Mouse (Mus musculus): Measurements from ENCODE around the gene Dtd1.

Dtd1 gene

DNA sequence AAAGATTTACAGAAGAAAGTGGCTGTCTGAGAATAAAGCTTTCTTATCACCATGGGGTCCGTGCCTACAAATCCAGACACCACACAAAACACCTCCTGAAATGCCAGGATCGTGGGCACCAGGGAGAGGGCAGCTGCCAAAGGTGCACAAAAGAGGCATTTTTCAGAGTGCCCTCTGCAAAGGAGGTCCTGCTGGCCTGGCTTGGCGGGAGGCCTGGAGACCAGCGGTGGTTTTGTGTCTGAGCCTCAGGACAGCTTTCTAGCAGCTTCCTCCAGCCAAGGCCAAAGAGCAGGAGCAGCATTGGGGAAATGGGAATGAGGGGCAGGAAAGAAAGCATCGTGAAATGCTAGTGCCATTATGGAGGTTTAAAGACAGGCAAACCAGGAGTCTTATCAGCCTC is 118.6 kb downstream of the Dtd1 start:
- no peak for DNase-seq

DNA sequence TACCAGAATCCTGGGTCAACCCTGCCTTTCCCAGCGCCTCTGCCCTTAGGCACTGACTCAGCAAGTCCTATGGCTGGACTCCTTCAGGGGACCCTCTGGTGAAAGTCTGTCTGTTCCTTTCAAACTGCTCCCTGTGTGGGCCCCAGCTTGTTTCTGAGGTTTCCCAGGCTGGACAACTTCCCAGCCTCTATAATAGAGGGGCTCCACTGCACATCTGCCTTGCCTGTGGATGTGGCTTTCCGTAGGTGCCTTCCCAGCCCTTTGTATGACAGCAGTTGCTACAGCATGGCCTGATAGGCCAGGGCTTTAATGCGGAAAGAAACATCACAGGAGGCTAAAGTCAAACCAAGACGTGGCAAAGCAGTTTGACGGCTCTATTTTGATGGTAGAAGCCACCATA is 119.6 kb downstream of the Dtd1 start:
- DNase-seq = no peak

DNA sequence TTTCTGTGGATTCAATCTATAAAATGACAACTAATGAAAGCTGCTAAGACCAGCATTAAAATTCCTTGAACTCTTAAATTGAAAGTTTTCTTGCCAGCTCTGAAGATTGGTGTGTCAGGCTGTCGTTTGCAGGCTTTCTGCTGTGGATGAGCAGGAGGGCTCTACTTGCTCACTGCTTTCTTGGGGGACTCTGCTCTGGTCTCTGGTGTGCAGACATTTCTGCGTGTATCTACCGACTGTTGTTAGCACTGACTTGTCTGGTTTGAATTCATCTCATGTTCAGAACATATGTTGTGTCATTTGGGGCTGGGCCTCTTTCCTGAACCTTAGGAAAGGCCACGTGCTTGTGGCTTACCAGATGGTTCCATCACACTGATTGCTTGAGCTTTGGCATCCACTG is 120.0 kb downstream of the Dtd1 start:
- no peak for DNase-seq

DNA sequence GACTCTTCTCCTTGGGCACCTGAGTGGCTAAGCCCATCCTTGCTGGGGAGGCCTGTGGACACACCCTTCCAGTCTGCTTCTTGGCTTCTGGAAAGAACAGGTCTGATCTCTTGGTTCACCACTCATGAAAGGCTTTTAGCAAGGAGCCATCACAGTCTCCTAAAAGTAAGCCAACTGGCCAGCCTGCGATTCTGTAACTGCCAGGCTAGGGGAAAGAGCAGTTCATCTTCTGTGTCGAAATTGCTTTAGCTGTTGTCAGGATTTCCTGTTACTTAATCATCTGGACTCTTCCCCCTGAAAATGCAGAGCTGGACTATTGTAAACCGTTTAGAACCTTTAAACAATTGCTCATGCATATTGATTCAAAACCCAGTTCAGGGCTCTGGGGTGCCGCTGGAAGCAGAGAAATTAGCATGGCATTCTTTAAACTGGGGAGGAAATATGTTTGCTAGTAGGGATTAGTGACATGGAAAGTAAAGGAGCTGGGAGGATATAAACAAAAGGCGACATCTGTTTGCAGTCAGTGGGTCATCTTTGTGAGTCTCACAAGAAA is 120.8 kb downstream of the Dtd1 start:
- DNase-seq = no peak

- no peak for DNase-seq
Measured at GRCm38 (mm10) chr2:144724679-144725078, 125.0 kb downstream of the Dtd1 start.

GRCm38 (mm10) chr2:144727136-144727535 is 127.4 kb downstream of the Dtd1 start:
- DNase-seq = no peak

GRCm38 (mm10) chr2:144729776-144730175 is 130.1 kb downstream of the Dtd1 start:
- no peak for DNase-seq

- DNase-seq = no peak
Measured at GRCm38 (mm10) chr2:144738161-144738560, 138.5 kb downstream of the Dtd1 start.

DNA sequence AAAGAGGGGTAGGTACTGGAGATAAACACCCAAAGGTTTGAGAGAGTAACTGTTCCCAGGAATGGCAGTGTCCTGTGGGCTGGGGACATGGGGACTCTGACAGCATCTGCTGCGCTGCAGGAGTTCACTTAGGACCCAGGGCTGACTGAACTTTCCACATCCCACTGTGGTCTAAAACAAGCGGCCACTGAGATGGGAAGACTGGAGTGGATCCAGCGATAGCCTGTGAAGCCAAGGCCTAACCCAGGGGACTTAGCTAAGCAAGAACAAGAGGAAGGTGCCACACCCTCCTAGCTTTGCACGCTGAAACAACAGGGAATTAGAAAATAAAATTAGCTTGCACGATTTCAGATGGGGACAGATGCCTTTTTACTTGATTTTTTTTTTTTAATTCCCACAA is 138.9 kb downstream of the Dtd1 start:
- DNase-seq = no peak

DNA sequence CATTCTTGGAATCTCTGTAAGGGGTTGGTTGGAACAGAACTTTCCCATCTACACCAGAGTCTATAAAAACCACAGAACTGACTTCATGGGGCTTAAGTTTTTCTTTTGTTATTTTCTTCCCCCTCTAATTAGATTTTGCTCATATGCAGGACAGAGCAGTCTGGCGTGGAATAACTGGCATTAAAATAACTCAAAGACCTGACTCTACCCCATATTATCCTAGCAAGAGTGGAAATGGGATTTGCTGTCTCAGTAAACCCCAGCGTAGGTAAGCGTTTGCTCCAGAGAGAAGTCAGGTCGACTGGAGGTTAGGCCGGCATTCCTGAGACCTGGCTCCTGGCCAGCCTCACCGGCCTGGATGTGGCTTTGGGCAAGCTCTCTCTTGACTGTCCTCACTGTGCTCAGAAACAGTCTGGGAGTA is 140.9 kb downstream of the Dtd1 start:
- no peak for DNase-seq

GRCm38 (mm10) chr2:144741973-144742372 is 142.3 kb downstream of the Dtd1 start:
- DNase-seq = no peak

DNA sequence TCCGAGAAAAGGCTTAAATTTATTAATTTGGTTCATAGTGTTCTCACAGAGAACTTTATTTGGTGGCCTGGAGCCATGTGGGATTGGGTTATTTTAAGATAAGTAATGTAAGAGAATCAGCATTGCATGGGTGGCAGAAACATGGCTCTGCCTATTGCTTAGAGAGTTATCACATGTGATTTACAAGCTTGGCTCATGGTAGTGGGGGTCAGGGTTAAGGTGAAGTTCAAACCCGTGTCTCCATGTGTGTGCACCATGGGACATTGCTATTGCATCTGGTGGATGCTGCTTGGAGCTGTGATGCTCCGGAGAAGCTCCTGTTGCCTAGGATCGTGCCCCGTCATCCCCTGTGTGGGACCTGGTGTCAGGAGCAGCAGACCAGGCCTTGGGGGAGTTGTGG is 143.6 kb downstream of the Dtd1 start:
- DNase-seq = no peak

- DNase-seq = no peak
Measured at GRCm38 (mm10) chr2:144745266-144745665, 145.6 kb downstream of the Dtd1 start.

DNA sequence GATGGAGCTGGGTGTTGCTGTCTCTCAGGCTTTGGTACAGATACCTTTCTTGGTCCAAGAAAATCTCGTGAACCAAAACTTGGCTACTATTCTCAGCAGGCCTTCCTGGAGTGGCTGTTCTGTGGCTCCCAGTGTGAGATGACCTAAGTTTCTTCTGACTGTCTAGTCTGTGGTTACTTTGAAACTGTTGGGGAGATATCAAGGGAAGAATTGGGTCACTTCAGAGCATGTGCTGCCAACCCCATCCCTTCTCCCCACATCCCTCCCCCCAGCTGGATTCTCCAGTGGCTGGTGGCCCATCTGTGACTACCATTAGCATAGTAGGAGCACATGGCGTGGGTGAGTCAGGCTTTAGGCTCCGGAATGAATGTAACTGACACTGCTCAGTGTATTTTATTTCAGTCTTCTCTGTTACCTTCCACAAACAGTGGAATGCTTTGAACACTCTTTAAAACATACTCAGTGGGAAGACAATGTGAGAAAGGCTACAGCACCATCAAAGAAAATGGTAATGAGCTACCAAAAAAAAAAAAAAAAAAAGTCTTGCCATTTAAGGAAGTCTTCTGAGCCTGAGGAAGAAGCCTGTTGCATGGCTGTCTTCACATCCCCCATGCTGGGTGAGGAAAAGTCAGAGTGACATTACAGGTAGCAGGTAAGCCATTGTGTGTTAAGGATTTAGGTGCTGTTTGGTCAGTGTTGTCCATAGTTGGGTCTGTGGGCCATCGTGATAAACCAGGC is 146.5 kb downstream of the Dtd1 start:
- no peak for DNase-seq

GRCm38 (mm10) chr2:144753604-144754003 is 153.9 kb downstream of the Dtd1 start:
- DNase-seq = no peak

- DNase-seq = no peak
Measured at GRCm38 (mm10) chr2:144755016-144755415, 155.3 kb downstream of the Dtd1 start.

DNA sequence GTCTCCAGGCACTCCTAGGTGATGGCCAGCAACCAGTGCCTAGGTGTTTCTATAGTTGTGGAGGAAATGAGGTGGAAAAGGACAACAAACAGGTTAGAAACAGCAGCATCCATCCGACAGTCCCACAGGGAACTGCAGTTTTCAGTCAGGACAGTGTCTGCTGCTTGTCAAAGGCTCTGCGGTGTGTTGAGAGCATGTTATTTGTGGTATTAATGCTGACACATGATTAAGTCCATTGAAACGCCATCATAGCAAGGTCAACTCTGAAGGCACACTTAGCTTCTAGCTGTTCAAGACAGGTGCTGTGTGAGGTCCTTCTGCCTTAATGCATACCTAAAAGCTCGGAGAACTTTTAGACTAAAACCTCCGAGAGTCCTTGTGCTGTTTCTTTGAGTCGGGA is 161.0 kb downstream of the Dtd1 start:
- DNase-seq = no peak

GRCm38 (mm10) chr2:144763706-144764105 is 164.0 kb downstream of the Dtd1 start:
- no peak for DNase-seq

- DNase-seq = no peak
Measured at GRCm38 (mm10) chr2:144764116-144764788, 164.6 kb downstream of the Dtd1 start.

GRCm38 (mm10) chr2:144765219-144765618 is 165.5 kb downstream of the Dtd1 start:
- no peak for DNase-seq

DNA sequence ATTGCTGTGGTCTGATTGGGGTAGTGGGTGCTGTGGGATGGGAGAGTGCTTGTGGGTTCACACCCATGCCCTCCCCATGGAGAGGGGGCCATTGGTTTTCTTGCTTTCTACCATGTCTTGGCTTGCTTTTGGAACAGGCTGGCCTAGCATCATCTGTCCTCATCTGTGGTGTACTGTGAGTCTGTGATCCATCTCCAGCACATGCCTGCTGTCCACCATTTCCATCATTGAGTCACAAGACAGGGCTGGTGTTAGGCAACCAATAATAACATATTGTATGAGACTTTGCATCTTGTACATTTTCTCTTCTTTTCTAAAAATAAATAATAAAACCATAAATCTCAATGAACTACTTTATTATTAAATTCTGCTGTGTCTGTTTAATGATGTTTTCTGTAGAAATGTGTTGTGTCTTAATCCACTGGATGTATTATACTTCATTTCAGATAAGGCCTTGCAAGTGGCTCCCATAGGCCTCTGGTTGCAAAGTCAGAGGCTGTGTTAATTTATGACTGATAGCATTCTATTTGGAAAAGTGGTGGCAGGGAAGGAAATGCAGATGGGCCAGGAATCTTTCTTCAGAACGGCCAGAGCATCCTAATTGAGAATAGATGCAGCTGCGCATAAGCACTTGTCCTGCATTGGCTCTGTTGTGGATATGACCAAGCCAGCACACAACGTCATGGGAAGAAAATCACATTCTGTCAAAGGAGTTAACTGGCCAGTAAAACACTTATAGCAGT is 168.8 kb downstream of the Dtd1 start:
- DNase-seq = no peak

DNA sequence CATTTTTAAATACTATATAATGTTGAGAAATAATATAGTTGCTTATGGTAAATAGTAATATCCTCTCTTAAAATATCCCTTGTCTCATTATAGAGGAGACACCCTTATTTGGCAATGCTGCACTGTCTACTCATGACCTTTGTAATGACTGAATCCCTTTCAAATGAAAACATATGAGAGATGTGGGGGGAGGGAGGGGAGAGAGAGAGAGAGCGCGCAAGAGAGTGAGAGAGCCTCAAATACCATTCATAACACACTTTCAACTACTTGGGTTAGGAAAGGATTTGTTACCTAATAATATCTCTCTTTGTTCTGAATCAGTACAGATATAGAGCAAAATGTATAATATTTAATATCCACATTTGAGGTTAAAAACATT is 169.4 kb downstream of the Dtd1 start:
- DNase-seq = no peak

GRCm38 (mm10) chr2:144769556-144769955 is 169.9 kb downstream of the Dtd1 start:
- no peak for DNase-seq

DNA sequence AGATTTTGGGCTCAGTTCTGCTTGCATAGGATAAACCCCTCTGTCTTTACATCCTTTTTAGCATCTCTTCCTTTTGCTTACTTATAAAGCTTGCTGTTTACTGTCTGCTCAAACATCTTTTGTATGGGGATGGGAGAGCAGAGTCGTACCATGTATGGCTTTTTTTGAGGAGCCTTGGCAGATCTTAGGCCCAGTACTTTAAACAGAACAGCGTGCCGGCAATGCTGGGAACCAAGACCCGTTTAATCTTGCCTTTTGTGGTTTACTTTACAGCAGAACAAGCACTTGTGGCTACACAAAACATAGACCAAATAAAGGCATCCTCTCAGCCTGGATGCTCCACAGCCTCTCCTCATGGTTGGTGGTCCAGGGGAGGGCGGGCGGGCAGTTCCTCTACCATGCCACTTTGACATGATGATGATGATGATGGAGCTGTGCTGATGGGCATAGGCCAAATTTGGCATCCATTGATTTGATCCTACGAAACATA is 170.8 kb downstream of the Dtd1 start:
- no peak for DNase-seq

Measured in thymus, postnatal 4 days (tissue).